Mouse (Mus musculus): ENCODE measurements at regions not wholly inside any gene's neighbourhood (a gene's known extent, or its start where the extent isn't known, plus 50 kb on each side); places are given as distances from the start of the nearest gene placed in this dataset.

GRCm38 (mm10) chr1:76880783-76881145, 634.1 kb downstream of the Epha4 start:
- 68% methylated on average over 4 of the region's 4 CpGs for WGBS
- no peak overlapping the region for H3K4me3 ChIP-seq (ENCODE audit: low read depth, low read length)
- H3K27ac ChIP-seq (ENCODE audit: low read length) = no peak overlapping the region
- H3K36me3 ChIP-seq (ENCODE audit: control insufficient read depth, insufficient read depth, low read length) = no peaks in the 10 kb centered on the region
- no peak overlapping the region for H3K9ac ChIP-seq (ENCODE audit: low read depth, low read length)
- no peaks in the 10 kb centered on the region for H3K27me3 ChIP-seq (ENCODE audit: control insufficient read depth, insufficient read depth, low read depth, low read length)
- ATAC-seq = no peak
- no peaks in the 10 kb centered on the region for H3K9me3 ChIP-seq (replicated peaks; ENCODE audit: control insufficient read depth, low read length, poor library complexity, severe bottlenecking)
- H3K4me2 ChIP-seq (ENCODE audit: low read length) = no peak overlapping the region
- H3K4me1 ChIP-seq (ENCODE audit: control insufficient read depth, insufficient read depth, low read length) = no peaks in the 10 kb centered on the region

- H3K27me3 ChIP-seq (ENCODE audit: control insufficient read depth, insufficient read depth, low read depth, low read length) = no peaks in the 10 kb centered on the region
- ATAC-seq = no peak
- no peaks in the 10 kb centered on the region for H3K9me3 ChIP-seq (replicated peaks; ENCODE audit: control insufficient read depth, low read length, poor library complexity, severe bottlenecking)
- H3K9ac ChIP-seq (ENCODE audit: low read depth, low read length) = no peak overlapping the region
- H3K36me3 ChIP-seq (ENCODE audit: control insufficient read depth, insufficient read depth, low read length) = no peaks in the 10 kb centered on the region
- no peak overlapping the region for H3K27ac ChIP-seq (ENCODE audit: low read length)
- H3K4me3 ChIP-seq (ENCODE audit: low read depth, low read length) = no peak overlapping the region
- H3K4me1 ChIP-seq (ENCODE audit: control insufficient read depth, insufficient read depth, low read length) = no peaks in the 10 kb centered on the region
- WGBS = 54% methylated on average over 17 of the region's 17 CpGs
- H3K4me2 ChIP-seq (ENCODE audit: low read length) = no peak overlapping the region
Measured at GRCm38 (mm10) chr1:76896152-76896864, 618.6 kb downstream of the Epha4 start.

DNA sequence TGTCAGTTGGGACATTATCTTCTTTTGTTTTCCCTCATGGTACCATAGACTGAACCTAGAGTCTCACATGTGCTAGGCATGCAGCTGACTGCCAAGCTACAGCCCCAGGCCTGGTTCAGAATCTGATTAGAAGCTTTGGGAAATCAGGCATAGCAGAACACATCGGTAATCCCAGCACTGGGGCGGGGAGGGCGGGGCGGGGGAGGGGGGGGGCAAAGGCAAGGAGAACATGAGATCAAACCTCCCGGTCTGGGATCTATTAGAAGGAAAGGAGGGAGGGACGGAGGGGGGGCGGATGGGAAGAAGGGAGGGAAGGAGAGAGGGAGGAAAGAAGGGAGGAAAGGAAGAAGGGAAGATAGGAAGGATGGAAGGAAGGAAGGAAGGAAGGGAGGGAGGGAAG, 617.5 kb downstream of the Epha4 start:
- ATAC-seq = no peak
- H3K4me2 ChIP-seq (ENCODE audit: low read length) = no peak overlapping the region
- H3K9ac ChIP-seq (ENCODE audit: low read depth, low read length) = no peak overlapping the region
- H3K9me3 ChIP-seq (replicated peaks; ENCODE audit: control insufficient read depth, low read length, poor library complexity, severe bottlenecking) = no peaks in the 10 kb centered on the region
- no peaks in the 10 kb centered on the region for H3K4me1 ChIP-seq (ENCODE audit: control insufficient read depth, insufficient read depth, low read length)
- no peak overlapping the region for H3K4me3 ChIP-seq (ENCODE audit: low read depth, low read length)
- no peaks in the 10 kb centered on the region for H3K27me3 ChIP-seq (ENCODE audit: control insufficient read depth, insufficient read depth, low read depth, low read length)
- H3K36me3 ChIP-seq (ENCODE audit: control insufficient read depth, insufficient read depth, low read length) = no peaks in the 10 kb centered on the region
- 50% methylated on average over 7 of the region's 7 CpGs for whole genome bisulfite sequencing
- H3K27ac ChIP-seq (ENCODE audit: low read length) = no peak overlapping the region

GRCm38 (mm10) chr1:76911472-76911871, 603.4 kb downstream of the Epha4 start:
- Histone ChIP-seq H3K27me3 (ENCODE audit: control insufficient read depth, insufficient read depth, low read depth, low read length) (no peaks in the 10 kb centered on the region), H3K4me2 (ENCODE audit: low read length) (no peak overlapping the region), H3K27ac (ENCODE audit: low read length) (no peak overlapping the region), H3K4me1 (ENCODE audit: control insufficient read depth, insufficient read depth, low read length) (no peaks in the 10 kb centered on the region), H3K4me3 (ENCODE audit: low read depth, low read length) (no peak overlapping the region), H3K9ac (ENCODE audit: low read depth, low read length) (no peak overlapping the region), H3K36me3 (ENCODE audit: control insufficient read depth, insufficient read depth, low read length) (no peaks in the 10 kb centered on the region), H3K9me3 (replicated peaks; ENCODE audit: control insufficient read depth, low read length, poor library complexity, severe bottlenecking) (no peaks in the 10 kb centered on the region)
- 94% methylated on average over 3 of the region's 3 CpGs for whole genome bisulfite sequencing
- no peak for ATAC-seq

GRCm38 (mm10) chr1:76919541-76919940, 595.3 kb downstream of the Epha4 start:
- H3K4me3 ChIP-seq (ENCODE audit: low read depth, low read length) = no peak overlapping the region

GRCm38 (mm10) chr1:76920634-76921033, 594.3 kb downstream of the Epha4 start:
- no peaks in the 10 kb centered on the region for H3K4me1 ChIP-seq (ENCODE audit: control insufficient read depth, insufficient read depth, low read length)
- H3K36me3 ChIP-seq (ENCODE audit: control insufficient read depth, insufficient read depth, low read length) = no peaks in the 10 kb centered on the region
- H3K27me3 ChIP-seq (ENCODE audit: control insufficient read depth, insufficient read depth, low read depth, low read length) = no peaks in the 10 kb centered on the region
- no peak for ATAC-seq
- H3K9me3 ChIP-seq (replicated peaks; ENCODE audit: control insufficient read depth, low read length, poor library complexity, severe bottlenecking) = no peaks in the 10 kb centered on the region
- H3K4me3 ChIP-seq (ENCODE audit: low read depth, low read length) = no peak overlapping the region
- no peak overlapping the region for H3K4me2 ChIP-seq (ENCODE audit: low read length)
- H3K27ac ChIP-seq (ENCODE audit: low read length) = no peak overlapping the region
- H3K9ac ChIP-seq (ENCODE audit: low read depth, low read length) = no peak overlapping the region

More at GRCm38 (mm10) chr1:76919541-76919940, 595.3 kb downstream of the Epha4 start:
- Histone ChIP-seq H3K9me3 (replicated peaks; ENCODE audit: control insufficient read depth, low read length, poor library complexity, severe bottlenecking) (no peaks in the 10 kb centered on the region), H3K9ac (ENCODE audit: low read depth, low read length) (no peak overlapping the region), H3K27me3 (ENCODE audit: control insufficient read depth, insufficient read depth, low read depth, low read length) (no peaks in the 10 kb centered on the region), H3K4me1 (ENCODE audit: control insufficient read depth, insufficient read depth, low read length) (no peaks in the 10 kb centered on the region), H3K27ac (ENCODE audit: low read length) (no peak overlapping the region), H3K36me3 (ENCODE audit: control insufficient read depth, insufficient read depth, low read length) (no peaks in the 10 kb centered on the region), H3K4me2 (ENCODE audit: low read length) (no peak overlapping the region)
- 62% methylated on average over 2 of the region's 2 CpGs for WGBS
- no peak for ATAC-seq

DNA sequence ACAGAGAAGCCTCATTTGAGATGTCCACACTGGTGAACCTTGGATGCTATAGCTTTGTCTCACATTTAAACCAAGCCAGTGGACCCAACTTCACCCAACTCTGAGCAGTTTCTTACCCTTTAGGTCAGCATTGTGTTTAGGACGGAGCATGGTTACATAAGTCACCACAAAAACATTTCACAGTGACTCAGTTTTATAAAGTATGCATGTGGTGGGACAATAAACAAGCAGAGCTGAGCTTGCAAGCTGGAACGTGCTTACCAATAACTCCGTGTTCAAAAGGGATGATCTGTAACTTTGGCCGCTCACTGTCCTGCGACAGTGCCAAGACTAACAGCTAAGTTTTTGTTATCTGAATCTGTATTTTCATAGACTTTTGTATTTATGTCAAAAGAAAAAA, 587.8 kb downstream of the Epha4 start:
- Histone ChIP-seq H3K4me1 (ENCODE audit: control insufficient read depth, insufficient read depth, low read length) (no peaks in the 10 kb centered on the region), H3K36me3 (ENCODE audit: control insufficient read depth, insufficient read depth, low read length) (no peaks in the 10 kb centered on the region), H3K9ac (ENCODE audit: low read depth, low read length) (no peak overlapping the region), H3K27me3 (ENCODE audit: control insufficient read depth, insufficient read depth, low read depth, low read length) (no peaks in the 10 kb centered on the region), H3K4me2 (ENCODE audit: low read length) (no peak overlapping the region), H3K27ac (ENCODE audit: low read length) (no peak overlapping the region), H3K9me3 (replicated peaks; ENCODE audit: control insufficient read depth, low read length, poor library complexity, severe bottlenecking) (no peaks in the 10 kb centered on the region), H3K4me3 (ENCODE audit: low read depth, low read length) (no peak overlapping the region)
- ATAC-seq = no peak
- WGBS = 92% methylated on average over 5 of the region's 5 CpGs

- H3K4me3 ChIP-seq (ENCODE audit: low read depth, low read length) = no peak overlapping the region
- ATAC-seq = no peak
- no peaks in the 10 kb centered on the region for H3K4me1 ChIP-seq (ENCODE audit: control insufficient read depth, insufficient read depth, low read length)
- no peak overlapping the region for H3K27ac ChIP-seq (ENCODE audit: low read length)
- H3K27me3 ChIP-seq (ENCODE audit: control insufficient read depth, insufficient read depth, low read depth, low read length) = no peaks in the 10 kb centered on the region
- H3K36me3 ChIP-seq (ENCODE audit: control insufficient read depth, insufficient read depth, low read length) = no peaks in the 10 kb centered on the region
- no peak overlapping the region for H3K9ac ChIP-seq (ENCODE audit: low read depth, low read length)
- WGBS = 90% methylated on average over 2 of the region's 2 CpGs
- H3K9me3 ChIP-seq (replicated peaks; ENCODE audit: control insufficient read depth, low read length, poor library complexity, severe bottlenecking) = no peaks in the 10 kb centered on the region
- no peak overlapping the region for H3K4me2 ChIP-seq (ENCODE audit: low read length)
Measured at GRCm38 (mm10) chr1:76928035-76928434, 586.9 kb downstream of the Epha4 start.

DNA sequence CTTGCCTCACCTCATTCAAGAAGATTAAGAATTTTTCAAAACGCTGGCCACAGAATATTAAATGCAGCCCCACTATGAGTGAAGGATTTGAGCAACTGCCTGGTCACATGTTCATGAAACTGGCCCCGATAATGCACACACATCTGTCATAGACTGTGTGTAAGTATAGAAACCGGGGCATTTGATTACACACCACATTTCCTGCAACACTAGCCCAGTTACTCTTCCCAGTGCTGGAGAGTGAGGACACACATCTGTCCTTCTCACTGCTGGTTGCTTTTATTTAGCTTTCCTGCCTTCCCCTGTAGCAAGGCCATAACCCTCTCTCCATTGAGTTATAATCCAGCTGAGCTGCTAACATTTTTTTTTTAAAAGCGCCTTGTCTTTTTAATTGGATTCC, 581.4 kb downstream of the Epha4 start:
- Histone ChIP-seq H3K4me1 (ENCODE audit: control insufficient read depth, insufficient read depth, low read length) (no peaks in the 10 kb centered on the region), H3K27me3 (ENCODE audit: control insufficient read depth, insufficient read depth, low read depth, low read length) (no peaks in the 10 kb centered on the region), H3K27ac (ENCODE audit: low read length) (no peak overlapping the region), H3K4me2 (ENCODE audit: low read length) (no peak overlapping the region), H3K9ac (ENCODE audit: low read depth, low read length) (no peak overlapping the region), H3K4me3 (ENCODE audit: low read depth, low read length) (no peak overlapping the region), H3K36me3 (ENCODE audit: control insufficient read depth, insufficient read depth, low read length) (no peaks in the 10 kb centered on the region), H3K9me3 (replicated peaks; ENCODE audit: control insufficient read depth, low read length, poor library complexity, severe bottlenecking) (no peaks in the 10 kb centered on the region)
- WGBS = 78% methylated on average over 4 of the region's 4 CpGs
- ATAC-seq = no peak
